Mouse (Mus musculus) neutrophil, adult 5-6 weeks (primary cell): ENCODE measurements around the gene Atxn3. TPM values are rescaled to one million over a fixed set of nuclear protein-coding genes. Genes with fewer than 3 reads are reported as not detected.
"Not testable (repeated sequence)": the region's sequence is repeated elsewhere in the genome, so short reads cannot be mapped to it uniquely, and the experiment has no call there.

Source experiments
- ATAC-seq: fragments of 151-379, 151-347 bp; 2 replicates; pipeline ENCODE4 v1.8.0; 2017; ENCODE audit warnings: mild to moderate bottlenecking, moderate TSS enrichment; ENCODE audit not compliant: insufficient number of reproducible peaks, poor library complexity, low FRiP score, severe bottlenecking; ENCODE audit errors: extremely low read depth
- total RNA-seq: library from RNA; stranded (forward); fragments of 200-1000 nt; gene quantifications from 2 replicates; pipeline ENCODE4 v1.2.3, GENCODE M21; 2017

Gene Atxn3
- total RNA-seq, 1 experiment from 2014 or later: 60.3 TPM

GRCm38 (mm10) chr12:101971311-101971710, 13.3 kb upstream of the Atxn3 start:
- ATAC-seq: no peak

GRCm38 (mm10) chr12:101958960-101959780, 1.1 kb upstream of the Atxn3 start:
- not testable (repeated sequence) for ATAC-seq

DNA sequence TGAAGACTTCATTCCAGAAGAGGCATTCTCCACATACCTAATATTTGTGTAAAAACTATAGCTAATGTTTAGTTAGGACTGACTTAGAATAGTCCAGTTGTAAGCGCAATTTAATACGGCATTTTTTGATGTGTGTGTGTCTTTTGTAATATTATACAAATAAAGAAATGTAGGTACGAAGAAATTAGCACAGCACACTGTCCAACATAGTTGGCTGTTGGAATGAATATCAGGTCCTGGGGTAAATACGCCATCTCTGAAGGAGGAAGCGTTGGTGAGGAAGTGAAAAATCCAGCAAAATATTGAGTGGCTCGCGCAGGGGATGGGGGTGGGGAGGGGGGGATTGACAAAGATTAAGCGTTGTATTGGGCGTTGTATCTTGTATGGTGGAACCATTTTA, 510 bp upstream of the Atxn3 start:
- 0 out of 2 replicates have a peak, but pooled peaks have one; percentile 20 for ATAC-seq

- ATAC-seq: no peak
Observed at GRCm38 (mm10) chr12:101957079-101957941, 736 bp downstream of the Atxn3 start.

DNA sequence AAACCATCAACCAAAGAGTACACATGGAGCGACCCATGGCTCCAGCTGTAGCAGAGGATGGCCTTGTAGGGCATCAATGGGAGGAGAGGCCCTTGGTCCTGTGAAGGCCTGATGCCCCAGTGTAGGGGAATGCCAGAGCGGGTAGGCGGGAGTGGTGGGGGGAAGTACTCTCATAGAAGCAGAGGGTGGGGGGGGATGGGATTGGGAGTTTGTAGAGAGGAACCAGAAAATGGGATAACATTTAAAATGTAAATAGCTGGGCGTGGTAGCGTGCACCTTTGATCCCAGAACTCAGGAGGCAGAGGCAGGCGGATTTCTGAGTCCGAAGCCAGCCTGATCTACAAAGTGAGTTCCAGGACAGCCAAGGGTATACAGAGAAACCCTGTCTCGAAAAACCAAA, 2.2 kb downstream of the Atxn3 start:
- not testable (repeated sequence) for ATAC-seq

GRCm38 (mm10) chr12:101948801-101949200, 9.2 kb downstream of the Atxn3 start:
- ATAC-seq: no peak

DNA sequence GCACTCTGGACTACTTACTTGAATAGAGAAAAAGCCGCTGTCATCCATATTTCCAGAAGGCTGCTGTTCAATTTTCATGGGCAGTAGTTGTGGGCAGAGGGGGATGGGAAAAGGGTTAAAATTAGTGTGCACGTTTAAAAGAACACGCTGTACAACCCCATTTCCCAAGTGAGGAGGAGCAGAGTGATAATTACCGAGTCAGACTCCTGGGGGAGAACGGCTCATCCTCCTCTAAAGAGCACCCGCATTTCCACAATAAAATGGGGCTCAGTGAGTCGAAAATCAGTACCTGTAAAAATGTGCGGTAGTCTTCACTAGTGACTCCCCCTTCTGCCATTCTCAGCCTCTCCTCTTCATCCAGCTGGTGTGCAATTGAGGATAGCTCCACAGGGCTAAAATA, 10.1 kb downstream of the Atxn3 start:
- ATAC-seq: no peak

DNA sequence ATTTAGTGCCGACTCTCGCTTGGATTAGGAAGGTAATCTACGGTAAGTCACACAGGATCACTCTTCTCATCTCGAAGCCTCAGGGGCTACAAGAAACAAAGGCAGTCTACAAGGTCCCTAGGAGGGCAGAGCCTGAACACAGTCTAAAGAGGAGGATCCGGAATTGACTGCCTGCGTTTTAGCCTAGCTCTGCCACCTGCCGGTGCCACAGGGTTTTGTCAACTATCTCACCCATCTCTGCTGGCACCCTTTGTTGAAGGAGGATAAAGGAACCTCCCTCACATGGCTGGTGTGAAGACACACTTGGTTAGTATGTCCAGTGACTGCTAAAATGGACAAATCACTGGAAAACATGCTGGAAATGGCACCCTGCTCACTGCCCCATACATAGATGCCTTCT, 20.5 kb downstream of the Atxn3 start:
- no peak for ATAC-seq

GRCm38 (mm10) chr12:101935223-101935622, 22.8 kb downstream of the Atxn3 start:
- ATAC-seq: no peak

- no peak for ATAC-seq
Observed at GRCm38 (mm10) chr12:101928423-101928822, 29.6 kb downstream of the Atxn3 start.

GRCm38 (mm10) chr12:101922313-101922712, 35.7 kb downstream of the Atxn3 start:
- ATAC-seq: no peak

GRCm38 (mm10) chr12:101919847-101920246, 38.2 kb downstream of the Atxn3 start:
- no peak for ATAC-seq

GRCm38 (mm10) chr12:101917165-101917564, 40.9 kb downstream of the Atxn3 start:
- ATAC-seq: no peak

DNA sequence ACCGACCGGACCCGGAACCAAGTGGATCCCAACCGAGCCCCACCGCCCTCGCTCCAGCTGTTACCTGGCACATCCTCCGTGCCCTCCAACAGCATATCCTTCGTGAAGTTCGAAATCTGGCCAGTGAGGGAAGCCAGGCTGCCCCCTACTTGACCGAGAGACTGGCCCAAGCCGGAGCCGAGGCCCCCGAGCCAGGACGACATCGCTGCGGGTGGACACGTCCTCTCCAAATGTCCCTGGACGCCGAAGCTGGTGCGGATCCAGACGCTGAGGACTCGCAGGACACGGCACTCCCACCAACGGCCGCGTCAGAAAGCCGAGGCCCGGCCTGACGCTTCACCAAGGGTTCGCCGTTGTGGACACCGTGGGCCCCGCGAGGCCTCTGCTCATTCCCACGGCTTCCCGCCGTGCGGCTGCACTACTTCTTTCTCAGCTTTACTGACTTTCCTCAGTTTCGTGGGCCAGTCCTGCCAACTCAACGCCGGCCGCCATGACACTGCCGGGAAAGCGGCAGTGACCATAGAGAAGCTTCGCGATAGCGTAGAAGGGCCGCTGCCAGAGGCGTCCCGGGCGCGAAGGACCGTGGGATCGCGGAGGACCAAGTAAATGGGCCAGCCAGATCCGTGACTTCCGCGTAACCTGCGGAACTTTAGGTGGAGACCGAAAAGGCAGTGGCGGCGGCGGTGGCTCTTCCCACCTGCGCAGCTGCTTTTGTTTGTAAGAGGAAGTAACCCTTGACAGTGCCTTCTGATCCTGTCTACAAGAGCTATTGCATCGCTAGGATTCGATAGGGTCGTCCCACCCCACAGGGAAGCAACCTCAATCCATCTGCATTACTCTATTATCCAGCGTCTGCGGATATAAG, 45.2 kb downstream of the Atxn3 start, which contains the start of gene Trip11:
TSS of gene Trip11 (minus strand) at position 642 of the 865 bp plus-strand sequence.
- ATAC-seq: peak; percentile 97

DNA sequence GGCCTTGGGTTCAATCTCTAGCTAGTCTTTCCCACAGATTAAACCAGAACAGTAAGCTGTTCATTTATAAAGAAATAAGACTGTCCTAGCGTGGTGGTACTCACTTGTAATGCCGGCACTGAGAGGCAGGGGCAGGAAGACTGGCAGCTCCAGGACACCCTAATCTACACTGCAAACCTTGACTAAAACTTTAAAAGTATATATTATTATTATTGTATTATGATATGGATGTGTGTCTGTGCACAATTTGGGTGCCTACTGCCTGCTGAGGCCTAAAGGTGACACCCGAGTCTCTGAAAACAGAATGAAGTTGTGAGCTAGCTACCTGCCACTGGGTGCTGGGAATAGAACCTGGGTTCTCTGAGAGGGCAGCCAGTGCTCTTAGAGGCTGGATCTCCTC, 46.7 kb downstream of the Atxn3 start:
- ATAC-seq: no peak

DNA sequence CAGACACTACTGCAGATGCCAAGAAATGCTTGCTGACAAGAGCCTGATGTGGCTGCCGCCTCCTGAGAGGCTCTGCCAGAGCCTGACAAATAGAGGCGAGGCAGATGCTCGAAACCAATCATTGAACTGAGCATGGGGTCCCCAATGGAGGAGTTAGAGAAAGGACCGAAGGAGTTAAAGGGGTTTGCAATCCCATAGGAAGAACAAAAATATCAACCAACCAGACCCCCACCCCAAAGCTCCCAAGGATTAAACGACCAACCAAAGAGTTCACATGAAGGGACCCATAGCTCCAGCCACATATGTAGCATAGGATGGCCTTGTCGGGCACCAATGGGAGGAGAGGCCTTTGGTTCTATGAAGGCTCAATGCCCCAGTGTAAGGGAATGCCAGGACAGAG, 47.7 kb downstream of the Atxn3 start:
- ATAC-seq: no peak

- no peak for ATAC-seq
Observed at GRCm38 (mm10) chr12:101905817-101906216, 52.2 kb downstream of the Atxn3 start.

- no peak for ATAC-seq
Observed at GRCm38 (mm10) chr12:101904906-101905305, 53.1 kb downstream of the Atxn3 start.

DNA sequence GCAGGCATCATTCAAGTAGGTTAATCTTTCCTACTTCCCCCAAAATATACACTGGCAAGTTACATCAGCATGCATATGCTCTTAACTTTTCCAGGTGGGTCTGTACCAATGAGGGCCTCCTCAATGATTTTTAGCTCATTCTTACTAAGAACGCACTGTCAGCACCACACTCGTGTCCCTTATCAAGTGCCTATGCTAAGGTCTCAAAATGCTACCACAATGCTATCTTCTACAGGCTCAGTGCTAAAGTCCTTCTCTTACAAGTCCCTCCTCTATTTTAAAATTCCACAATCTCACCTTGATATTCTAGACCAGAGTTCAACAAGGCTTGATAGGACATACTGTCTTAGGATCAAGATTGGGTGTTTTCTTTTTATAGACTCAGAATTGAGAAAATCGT, 53.9 kb downstream of the Atxn3 start:
- no peak for ATAC-seq
